Mouse (Mus musculus) MEL (cell line): ENCODE data around the gene Pde11a. TPM values are rescaled to one million over a fixed set of nuclear protein-coding genes. Genes with fewer than 3 reads are reported as not detected.

Source experiments
- DNase-seq: peaks from one replicate; pipeline ENCODE4 v3.0.0; 2011; ENCODE audit warnings: low read depth, low spot score
- H3K27ac ChIP-seq: 2 replicates; pipeline ENCODE4 v1.5.1; 2012; ENCODE audit warnings: low read depth, mild to moderate bottlenecking, control low read depth, low read length, moderate library complexity; ENCODE audit not compliant: control insufficient read depth
- H3K27me3 ChIP-seq, 2 experiments: fragments of 150-350 bp in 1 of 2; sonication (generic) in 1 of 2; 2 replicates each; pipeline ENCODE4 v1.6.1; 2012; ENCODE audit warnings: low read length in 2 of 2, mild to moderate bottlenecking in 2 of 2, improper control_type of control experiment in 1 of 2, moderate library complexity in 1 of 2; ENCODE audit not compliant: insufficient read depth in 2 of 2, control insufficient read depth in 1 of 2
- H3K36me3 ChIP-seq, 2 experiments: 2 replicates each; pipeline ENCODE4 v1.6.1; 2012 to 2014; ENCODE audit warnings: low read length in 2 of 2, improper control_type of control experiment in 1 of 2, inconsistent platforms in 1 of 2, mild to moderate bottlenecking in 1 of 2; ENCODE audit not compliant: insufficient read depth in 2 of 2, control insufficient read depth in 1 of 2
- H3K4me1 ChIP-seq, 2 experiments: fragments of 150-350 bp in 1 of 2; sonication (generic) in 1 of 2; 2 replicates each; pipeline ENCODE4 v1.6.1; 2012; ENCODE audit warnings: low read length in 2 of 2, improper control_type of control experiment in 1 of 2, mild to moderate bottlenecking in 1 of 2; ENCODE audit not compliant: insufficient read depth in 2 of 2, control insufficient read depth in 1 of 2
- H3K4me3 ChIP-seq, 2 experiments: fragments of 150-350 bp in 1 of 2; sonication (generic) in 1 of 2; 2 replicates each; pipeline ENCODE4 v1.5.1; 2012; ENCODE audit warnings: low read depth in 2 of 2, low read length in 2 of 2, mild to moderate bottlenecking in 2 of 2, moderate library complexity in 2 of 2, control low read depth in 1 of 2, improper control_type of control experiment in 1 of 2; ENCODE audit not compliant: control insufficient read depth in 1 of 2, insufficient read depth in 1 of 2
- H3K79me2 ChIP-seq: 2 replicates; pipeline ENCODE4 v1.6.1; 2012; ENCODE audit warnings: mild to moderate bottlenecking, low read length, moderate library complexity; ENCODE audit not compliant: control insufficient read depth, poor library complexity, insufficient read depth
- H3K9ac ChIP-seq: 2 replicates; pipeline ENCODE4 v1.6.1; 2012; ENCODE audit warnings: low read depth, mild to moderate bottlenecking, control low read depth, low read length, moderate library complexity; ENCODE audit not compliant: control insufficient read depth, poor library complexity, severe bottlenecking
- H3K9me3 ChIP-seq: fragments of 150-350 bp; sonication (generic); replicated peaks from 2 replicates; pipeline ENCODE4 v1.6.1; 2012; ENCODE audit warnings: mild to moderate bottlenecking, low read length, improper control_type of control experiment, moderate library complexity; ENCODE audit not compliant: insufficient read depth
- BHLHE40 ChIP-seq: IDR thresholded peaks from 2 replicates; pipeline ENCODE4 v1.6.1; 2012; ENCODE audit warnings: low read depth, mild to moderate bottlenecking, inconsistent platforms, low read length, improper control_type of control experiment, borderline replicate concordance
- E2F4 ChIP-seq: IDR thresholded peaks from 2 replicates; pipeline ENCODE4 v1.6.1; 2011; ENCODE audit warnings: low read depth, low read length, improper control_type of control experiment, borderline replicate concordance
- EP300 ChIP-seq, 2 experiments: IDR thresholded peaks; 2 replicates each; pipeline ENCODE4 v1.6.1; 2011; ENCODE audit warnings: improper control_type of control experiment in 2 of 2, low read length in 2 of 2, low read depth in 1 of 2, mild to moderate bottlenecking in 1 of 2
- ETS1 ChIP-seq: IDR thresholded peaks from 2 replicates; pipeline ENCODE4 v1.6.1; 2012; ENCODE audit warnings: low read depth, mild to moderate bottlenecking, inconsistent platforms, low read length, improper control_type of control experiment, moderate library complexity
- GATA1 ChIP-seq: IDR thresholded peaks from 2 replicates; pipeline ENCODE4 v1.6.1; 2011; ENCODE audit warnings: low read depth, low read length, improper control_type of control experiment
- HCFC1 ChIP-seq: IDR thresholded peaks from 2 replicates; pipeline ENCODE4 v1.6.1; 2012; ENCODE audit warnings: low read depth, mild to moderate bottlenecking, inconsistent platforms, low read length, improper control_type of control experiment, moderate library complexity
- KAT2A ChIP-seq: conservative IDR thresholded peaks from 2 replicates; pipeline ENCODE4 v1.6.1; 2012; ENCODE audit warnings: low read depth, low read length, improper control_type of control experiment, inconsistent platforms
- MAFK ChIP-seq: IDR thresholded peaks from 2 replicates; pipeline ENCODE4 v1.6.1; 2011; ENCODE audit warnings: low read depth, mild to moderate bottlenecking, low read length, improper control_type of control experiment, borderline replicate concordance
- MYC ChIP-seq: IDR thresholded peaks from 2 replicates; pipeline ENCODE4 v1.6.1; 2011; ENCODE audit warnings: low read depth, mild to moderate bottlenecking, low read length, improper control_type of control experiment, moderate library complexity
- POLR2AphosphoS5 ChIP-seq: IDR thresholded peaks from 2 replicates; pipeline ENCODE4 v1.6.1; 2012; ENCODE audit warnings: low read depth, borderline replicate concordance, mild to moderate bottlenecking, inconsistent platforms, low read length, moderate library complexity, mixed read lengths
- RAD21 ChIP-seq: IDR thresholded peaks from 2 replicates; pipeline ENCODE4 v1.6.1; 2011; ENCODE audit warnings: mild to moderate bottlenecking, low read depth, low read length, improper control_type of control experiment
- RCOR1 ChIP-seq: IDR thresholded peaks from 2 replicates; pipeline ENCODE4 v1.6.1; 2012; ENCODE audit warnings: low read depth, mild to moderate bottlenecking, inconsistent platforms, low read length, improper control_type of control experiment
- SIN3A ChIP-seq: IDR thresholded peaks from 2 replicates; pipeline ENCODE4 v1.6.1; 2012; ENCODE audit warnings: low read length, improper control_type of control experiment, inconsistent platforms
- SMC3 ChIP-seq: IDR thresholded peaks from 2 replicates; pipeline ENCODE4 v1.6.1; 2011; ENCODE audit warnings: low read depth, low read length, improper control_type of control experiment
- TAL1 ChIP-seq: IDR thresholded peaks from 2 replicates; pipeline ENCODE4 v1.6.1; 2012; ENCODE audit warnings: mild to moderate bottlenecking, inconsistent platforms, low read length, moderate library complexity, mixed read lengths
- TBP ChIP-seq: IDR thresholded peaks from 2 replicates; pipeline ENCODE4 v1.8.0; 2011; ENCODE audit warnings: low read depth, low read length, improper control_type of control experiment
- TCF12 ChIP-seq: IDR thresholded peaks from 2 replicates; pipeline ENCODE4 v1.6.1; 2014; ENCODE audit warnings: low read depth, mild to moderate bottlenecking, inconsistent platforms, low read length, improper control_type of control experiment, moderate library complexity
- USF2 ChIP-seq, 2 experiments: IDR thresholded peaks; 2 replicates each; pipeline ENCODE4 v1.6.1; 2011 to 2012; ENCODE audit warnings: improper control_type of control experiment in 2 of 2, low read length in 2 of 2, borderline replicate concordance in 1 of 2, inconsistent platforms in 1 of 2, low read depth in 1 of 2, mild to moderate bottlenecking in 1 of 2; ENCODE audit not compliant: insufficient read depth in 1 of 2
- ZC3H11A ChIP-seq: IDR thresholded peaks from 2 replicates; pipeline ENCODE4 v1.6.1; 2012; ENCODE audit warnings: low read depth, mild to moderate bottlenecking, inconsistent platforms, low read length, improper control_type of control experiment
- ZKSCAN1 ChIP-seq: IDR thresholded peaks from 2 replicates; pipeline ENCODE4 v1.6.1; 2012; ENCODE audit warnings: low read depth, mild to moderate bottlenecking, inconsistent platforms, low read length, improper control_type of control experiment, moderate library complexity
- ZMIZ1 ChIP-seq: IDR thresholded peaks from 2 replicates; pipeline ENCODE4 v1.6.1; 2012; ENCODE audit warnings: low read depth, mild to moderate bottlenecking, inconsistent platforms, low read length, improper control_type of control experiment, moderate library complexity
- ZNF384 ChIP-seq: IDR thresholded peaks from 2 replicates; pipeline ENCODE4 v1.6.1; 2012; ENCODE audit warnings: low read depth, mild to moderate bottlenecking, inconsistent platforms, low read length, improper control_type of control experiment
- polyA plus RNA-seq, 2 experiments: library from polyadenylated mRNA; stranded (reverse) in 1 of 2; unstranded in 1 of 2; fragments of >175 nt in 1 of 2; fragments of >200 nt in 1 of 2; gene quantifications; 2 replicates each; pipeline versions ENCODE4 v1.2.1 to v1.2.4; 2012; ENCODE audit warnings: low replicate concordance in 2 of 2, low read depth in 1 of 2; ENCODE audit not compliant: insufficient read length in 2 of 2, insufficient read depth in 1 of 2, missing spikeins in 1 of 2
- total RNA-seq: library from RNA; depleted of rRNA; stranded (reverse); fragments of 300-350 nt; gene quantifications from 2 replicates; pipeline ENCODE4 v1.2.3, GENCODE M21; 2012

Pde11a gene
- total and polyA plus RNA-seq, 3 experiments, result not detected

DNA sequence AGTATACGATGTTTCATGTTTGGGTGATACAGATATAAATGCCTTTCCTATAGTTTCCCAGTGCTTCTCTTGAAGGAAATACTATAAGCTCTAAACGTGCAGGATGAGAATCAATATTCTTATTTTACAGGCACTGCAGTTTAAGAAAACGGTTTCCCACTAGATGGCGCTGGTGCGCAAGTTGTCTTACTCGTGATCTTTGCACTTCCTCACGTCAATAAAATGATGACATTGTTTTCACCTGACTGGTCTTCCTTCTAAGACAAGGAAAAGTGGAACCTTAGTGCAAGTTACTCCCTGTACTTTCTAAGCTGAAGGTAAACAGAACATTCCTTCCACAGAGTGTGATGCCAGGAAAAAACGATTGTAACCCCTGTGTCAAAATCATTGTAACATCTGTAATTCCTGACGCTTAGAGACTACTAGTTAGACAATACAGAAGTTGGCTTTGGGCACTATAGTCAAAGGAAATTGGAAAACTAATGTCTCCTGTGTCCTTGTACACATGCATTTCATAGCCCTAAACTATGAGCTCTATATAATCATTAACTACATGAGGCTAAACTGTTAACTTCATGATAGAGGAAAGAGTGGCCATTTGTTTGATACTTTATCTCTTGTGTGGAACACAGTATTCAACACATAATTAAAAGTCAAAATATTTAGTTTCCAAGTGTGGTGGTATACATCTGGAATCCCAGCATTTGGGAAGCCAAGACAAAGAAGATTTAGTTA is 28.8 kb upstream of the Pde11a start (continued):
- TF ChIP-seq RCOR1 (no peak), SMC3 (peak; percentile 82), USF2 (IDR thresholded peaks at IDR 0.05; ENCODE audit: borderline replicate concordance in 1 of 2, insufficient read depth in 1 of 2, low read depth in 1 of 2, low read length in 2 of 2) (no peak), MYC (peak; percentile 63; the same call in 1 of the 2 replicates), TBP (no peak), ZKSCAN1 (no peak), POLR2AphosphoS5 (no peak), KAT2A (no peak), RAD21 (peak; percentile 85), BHLHE40 (0 out of 2 replicates have a peak, but pooled peaks have one; percentile 40), ZNF384 (no peak), HCFC1 (0 out of 2 replicates have a peak, but pooled peaks have one; percentile 39)

- H3K27ac ChIP-seq, result no peak overlapping the region
- no peak for DNase-seq
- TF ChIP-seq TCF12, result no peak
- no peak for TF ChIP-seq MAFK
- TF ChIP-seq ZMIZ1, result no peak
- TF ChIP-seq ZC3H11A, result no peak
- no peak for TF ChIP-seq TAL1
- no peak for TF ChIP-seq ETS1
- no peak for TF ChIP-seq TBP
- TF ChIP-seq HCFC1, result no peak
- no peak for TF ChIP-seq GATA1
- no peak for TF ChIP-seq ZKSCAN1
- TF ChIP-seq SIN3A, result no peak
- TF ChIP-seq USF2 (IDR thresholded peaks at IDR 0.05; ENCODE audit: borderline replicate concordance in 1 of 2, insufficient read depth in 1 of 2, low read depth in 1 of 2, low read length in 2 of 2), result no peak
- no peak for TF ChIP-seq E2F4
- no peak for TF ChIP-seq EP300 (IDR thresholded peaks at IDR 0.05; ENCODE audit: low read depth in 1 of 2, low read length in 2 of 2)
- peaks cover 0 to 10% of the 10 kb centered on the region in 2 experiments; a peak in 2 of 4 replicates for H3K4me1 ChIP-seq
- peaks cover 0 to 5% of the 10 kb centered on the region in 2 experiments; a peak in 2 of 4 replicates for H3K36me3 ChIP-seq
- no peak overlapping the region for H3K9ac ChIP-seq
- H3K9me3 ChIP-seq, result no peaks in the 10 kb centered on the region
- no peaks in the 10 kb centered on the region for H3K27me3 ChIP-seq
- H3K4me3 ChIP-seq, result no peak overlapping the region
- H3K79me2 ChIP-seq, result peaks cover 8% of the 10 kb centered on the region
Measured at GRCm38 (mm10) chr2:76365811-76366210, 27.2 kb upstream of the Pde11a start.
